Mouse (Mus musculus) kidney, adult 2 months (tissue): Measurements from ENCODE around the gene Frem1.

Experiments
- CTCF ChIP-seq: fragments of 200-500 bp; conservative IDR thresholded peaks from 2 replicates; pipeline ENCODE4 v1.5.1; 2011; ENCODE audit warnings: low read depth, mild to moderate bottlenecking, control low read depth, low read length, moderate library complexity, mixed read lengths; ENCODE audit not compliant: insufficient read depth, insufficient read length
- POLR2A ChIP-seq: fragments of 200-500 bp; IDR thresholded peaks from one replicate; pipeline ENCODE4 v1.6.1; 2011; ENCODE audit warnings: low read depth, low read length, control low read depth

DNA sequence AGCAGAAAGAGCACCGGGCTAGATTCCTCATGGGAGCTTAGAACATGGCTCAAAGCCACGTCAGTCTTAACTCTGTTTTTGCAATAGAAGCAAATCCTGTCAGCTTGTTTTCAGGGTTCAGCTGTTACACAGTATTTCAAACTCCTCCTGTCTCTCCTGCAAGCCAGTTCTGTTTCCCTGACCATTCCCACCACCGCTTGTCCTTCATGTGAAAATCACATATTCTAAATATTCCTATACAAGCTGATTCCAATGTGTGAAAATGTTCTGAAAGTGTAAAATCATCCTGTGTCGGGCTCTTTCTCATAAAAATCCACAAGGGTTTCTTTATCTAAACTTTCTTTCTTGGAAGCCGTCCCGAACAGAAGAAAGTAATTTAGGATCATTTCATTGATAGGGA lies 22.0 kb downstream of the Frem1 start:
- no peak for TF ChIP-seq CTCF
- TF ChIP-seq POLR2A, result no peak
